Mouse (Mus musculus): ENCODE results near the gene Maml2.
A peak's percentile ranks its signal among the peaks of the same experiment; 100 is the strongest.

Maml2 gene

DNA sequence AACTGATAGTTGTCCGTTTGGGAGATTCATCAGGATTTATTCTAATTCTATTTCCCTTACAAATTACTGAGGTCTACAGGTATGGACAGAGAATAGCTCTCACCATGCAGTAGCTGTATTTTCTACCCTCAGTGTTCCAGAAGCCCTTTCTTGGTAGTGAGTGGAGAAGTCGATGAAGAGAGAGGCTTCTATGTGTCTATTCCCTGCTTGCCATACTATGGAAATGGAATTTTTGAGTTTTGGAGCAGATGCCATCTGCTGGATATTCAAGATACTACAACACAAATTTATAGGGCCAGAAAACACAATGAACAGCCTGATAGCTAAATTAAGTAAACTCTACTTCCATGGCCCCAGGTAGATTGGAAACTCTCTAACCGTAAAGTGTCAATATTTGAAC lies 355.2 kb downstream of the Maml2 start:
- peak; percentile 16 for DNase-seq (ENCODE audit: extremely low read depth, insufficient read length, low spot score)

DNA sequence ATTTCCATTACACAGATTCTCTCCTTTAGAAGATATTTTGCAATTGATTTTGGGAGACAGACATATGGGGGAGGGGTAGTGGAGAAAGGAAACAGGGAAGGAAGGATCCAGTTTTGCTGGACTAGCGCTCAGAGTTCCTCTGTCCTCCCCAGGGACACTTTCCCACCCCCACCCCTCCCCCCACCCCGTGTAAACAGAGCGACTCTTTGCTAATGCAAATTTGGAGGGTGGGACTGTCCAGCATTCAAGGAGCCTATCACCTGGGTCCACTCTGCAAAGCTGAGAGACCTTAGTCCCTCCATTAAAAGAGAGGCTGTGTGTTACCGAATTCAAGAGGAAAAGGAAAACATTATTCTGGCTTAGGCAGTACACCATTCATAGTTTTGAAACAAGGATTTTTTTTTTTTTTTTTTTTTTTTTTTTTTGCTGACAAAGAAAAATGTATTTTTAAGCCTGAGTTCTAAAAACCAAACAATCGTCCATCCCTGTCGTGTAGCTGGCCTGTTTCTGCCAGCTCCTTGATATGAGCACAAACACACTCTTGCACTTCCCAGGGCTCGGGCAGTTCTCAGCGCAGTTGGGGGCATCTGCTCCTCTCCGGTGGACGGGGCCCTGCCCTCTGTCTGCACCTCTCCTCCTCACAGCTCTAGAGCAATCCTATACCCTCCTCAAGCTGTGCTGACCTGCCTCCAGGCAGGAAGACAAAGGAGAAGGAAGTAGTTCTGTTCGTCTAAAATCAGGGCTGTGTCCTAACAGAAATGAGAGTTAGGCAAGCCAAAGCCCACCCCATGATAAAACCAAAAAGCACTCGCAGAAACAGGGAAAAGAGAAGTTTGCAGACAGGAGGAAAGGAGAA lies 364.2 kb downstream of the Maml2 start:
- DNase-seq (ENCODE audit: extremely low read depth, insufficient read length, low spot score), result peak; percentile 2

DNA sequence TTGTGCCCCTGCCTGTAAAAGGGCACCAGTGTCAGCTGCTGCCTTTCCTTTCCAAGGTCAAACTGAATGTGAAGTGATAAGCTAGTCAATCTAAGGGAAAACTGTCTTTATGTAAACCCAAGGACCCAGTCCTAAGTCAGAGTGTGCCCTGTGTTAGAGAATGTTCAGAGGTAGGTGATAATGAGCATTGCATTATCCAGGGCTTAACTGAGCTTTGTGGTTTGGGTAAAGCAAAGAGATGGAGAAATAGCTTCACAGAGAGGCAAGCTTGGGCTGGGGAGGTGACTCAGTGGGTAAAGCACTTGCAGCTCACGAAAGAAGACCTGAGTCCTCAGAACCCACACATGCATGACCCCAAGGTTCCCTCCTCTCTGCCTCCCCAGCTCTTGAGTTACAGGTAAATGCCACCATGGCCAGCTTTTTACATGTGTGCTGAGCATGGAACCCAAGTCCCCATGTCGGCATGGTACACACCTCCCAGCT lies 367.8 kb downstream of the Maml2 start:
- no peak for DNase-seq (ENCODE audit: extremely low read depth, insufficient read length, low spot score)

DNA sequence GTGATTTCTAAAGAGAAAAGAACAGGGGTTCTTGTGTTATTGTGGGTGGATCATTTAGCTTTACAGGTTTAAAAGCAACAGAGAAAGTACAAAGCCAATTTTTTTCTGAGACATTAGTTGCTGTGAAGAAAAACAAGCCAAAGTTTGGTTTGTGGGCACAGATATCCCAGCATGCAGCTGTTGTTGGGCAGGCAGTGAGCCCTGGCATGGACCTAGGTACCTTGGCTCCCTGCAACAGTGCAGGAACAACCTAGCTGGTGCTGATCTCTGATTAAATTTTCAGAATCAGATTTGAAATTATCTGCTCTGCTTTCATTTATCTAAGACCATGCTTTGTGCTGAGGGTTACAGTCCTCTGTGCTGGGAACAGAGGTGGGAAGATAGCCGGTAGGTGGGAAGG lies 370.2 kb downstream of the Maml2 start:
- no peak for DNase-seq (ENCODE audit: extremely low read depth, insufficient read length, low spot score)

DNA sequence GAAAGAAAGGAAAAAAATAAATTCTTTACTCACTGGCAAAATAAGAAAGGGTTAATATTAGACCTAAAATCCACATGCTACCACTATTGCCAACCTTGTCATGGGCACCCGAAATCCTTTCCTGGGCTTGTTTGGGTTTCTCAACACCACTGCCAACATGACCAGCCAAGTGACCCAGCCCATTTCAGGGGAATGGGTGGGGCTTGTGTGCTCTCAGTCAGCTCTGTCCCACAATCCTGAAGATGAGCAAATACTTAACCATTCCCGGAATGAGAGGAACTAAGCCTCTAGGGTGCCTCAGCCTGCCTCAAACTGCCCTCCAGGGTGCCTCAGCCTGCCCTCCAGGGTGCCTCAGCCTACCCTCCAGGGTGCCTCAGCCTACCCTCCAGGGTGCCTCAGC lies 371.0 kb downstream of the Maml2 start:
- DNase-seq (ENCODE audit: extremely low read depth, insufficient read length, low spot score), result peak; percentile 72

DNA sequence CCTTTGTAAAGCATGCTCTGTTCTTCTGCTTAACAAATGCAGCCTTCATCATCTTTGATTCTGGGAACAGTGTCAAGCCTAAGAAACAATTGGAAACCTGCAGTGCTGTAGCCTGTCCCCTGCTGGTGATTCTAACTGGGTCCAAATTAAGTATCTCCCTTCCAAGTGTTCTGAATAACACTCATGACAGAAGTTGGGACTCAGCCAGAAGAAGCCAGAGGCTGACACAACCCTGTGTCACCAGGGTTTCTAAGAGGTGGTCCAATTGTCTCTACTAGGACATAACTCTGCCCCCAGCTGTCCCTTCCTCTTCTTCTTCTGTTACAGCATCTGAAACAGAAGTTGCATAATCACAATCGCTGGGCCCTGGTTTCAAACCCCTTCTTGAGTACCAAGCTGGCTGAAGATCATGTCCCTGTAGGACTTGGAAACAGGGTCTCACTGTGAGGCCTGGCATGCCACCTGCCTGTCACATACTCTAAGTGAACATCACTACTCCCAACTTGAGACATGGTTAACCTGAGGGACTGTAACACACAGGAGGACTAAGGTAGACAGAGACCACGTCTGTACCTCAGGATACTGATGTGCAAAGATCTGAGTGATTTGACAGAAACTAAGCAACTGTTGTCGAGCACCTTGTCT lies 373.5 kb downstream of the Maml2 start:
- DNase-seq (ENCODE audit: extremely low read depth, insufficient read length, low spot score), result peak; percentile 11

DNA sequence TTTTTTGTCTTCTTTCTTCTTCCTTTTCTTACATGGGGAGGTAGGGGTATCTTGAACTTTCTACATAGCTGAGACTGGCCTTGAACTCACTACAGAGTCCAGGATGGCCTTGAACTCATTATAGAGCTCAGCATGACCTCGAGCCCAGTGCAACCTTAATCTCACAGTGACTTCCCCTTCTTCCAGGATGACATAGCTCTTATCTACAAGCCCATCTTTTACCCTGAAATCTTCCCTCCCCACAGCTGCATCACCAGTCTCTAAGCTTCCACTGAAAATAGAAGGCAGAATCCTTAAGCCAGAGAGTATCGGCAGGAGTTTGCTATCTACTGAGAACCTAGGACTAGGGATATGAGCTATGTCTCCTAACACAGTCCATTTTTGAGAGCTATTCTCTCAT lies 375.5 kb downstream of the Maml2 start:
- DNase-seq (ENCODE audit: extremely low read depth, insufficient read length, low spot score), result no peak

DNA sequence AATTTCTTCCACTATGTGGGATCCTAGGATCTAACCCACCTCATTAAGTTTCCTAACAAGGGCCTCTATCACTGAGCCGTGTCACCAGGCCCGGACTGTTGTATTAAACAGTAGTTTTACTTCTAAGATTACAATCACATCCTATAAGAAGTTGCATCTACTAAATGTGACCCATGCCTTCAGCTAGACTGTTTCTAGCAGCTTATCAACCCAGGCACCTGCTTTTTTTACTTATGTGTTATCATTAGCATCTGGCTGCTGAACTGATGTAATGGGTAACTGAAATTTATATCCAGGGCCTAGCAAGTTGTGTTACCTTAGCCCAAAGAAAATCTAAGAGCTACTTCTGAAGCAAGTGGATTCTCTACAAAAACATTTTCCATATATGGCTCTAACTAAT lies 380.3 kb downstream of the Maml2 start:
- DNase-seq (ENCODE audit: extremely low read depth, insufficient read length, low spot score), result no peak

DNA sequence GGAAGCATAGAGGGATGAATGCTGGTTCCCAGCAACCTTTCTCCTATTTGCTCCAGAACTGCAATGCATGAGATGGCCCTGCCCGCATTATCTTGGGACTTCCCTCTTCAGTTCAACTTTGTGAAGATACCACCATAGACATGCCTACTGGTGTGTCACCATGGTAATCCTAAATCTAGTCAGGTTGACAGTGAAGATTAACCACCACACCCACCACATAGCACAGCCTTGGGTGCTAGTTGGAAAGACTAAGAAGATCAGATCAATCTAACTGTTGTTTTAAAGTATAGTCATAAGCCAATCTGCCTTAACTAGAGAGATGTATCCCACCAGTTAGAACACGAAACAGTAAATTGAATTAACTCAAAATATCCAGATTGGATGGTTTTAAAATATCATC lies 381.9 kb downstream of the Maml2 start:
- no peak for DNase-seq (ENCODE audit: extremely low read depth, insufficient read length, low spot score)

DNA sequence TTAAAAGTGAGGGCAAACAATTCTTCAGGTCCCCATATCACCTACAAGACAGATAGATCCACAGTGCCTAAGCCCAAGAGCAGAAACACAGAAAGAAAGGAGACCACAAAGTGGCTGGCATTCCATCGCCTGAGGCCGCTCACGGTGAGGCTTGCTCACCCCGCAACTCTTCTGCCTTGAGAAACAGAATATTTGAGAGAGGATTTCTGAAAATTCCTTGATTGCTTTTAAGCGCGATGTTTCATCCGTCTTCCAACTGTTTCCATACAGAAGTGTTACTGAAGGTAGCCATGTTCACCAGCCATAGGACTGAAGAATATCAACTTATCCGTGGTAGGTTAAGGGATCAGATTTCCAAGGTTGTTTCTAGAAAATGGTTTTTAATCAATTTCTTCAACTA lies 383.4 kb downstream of the Maml2 start:
- no peak for DNase-seq (ENCODE audit: extremely low read depth, insufficient read length, low spot score)

DNA sequence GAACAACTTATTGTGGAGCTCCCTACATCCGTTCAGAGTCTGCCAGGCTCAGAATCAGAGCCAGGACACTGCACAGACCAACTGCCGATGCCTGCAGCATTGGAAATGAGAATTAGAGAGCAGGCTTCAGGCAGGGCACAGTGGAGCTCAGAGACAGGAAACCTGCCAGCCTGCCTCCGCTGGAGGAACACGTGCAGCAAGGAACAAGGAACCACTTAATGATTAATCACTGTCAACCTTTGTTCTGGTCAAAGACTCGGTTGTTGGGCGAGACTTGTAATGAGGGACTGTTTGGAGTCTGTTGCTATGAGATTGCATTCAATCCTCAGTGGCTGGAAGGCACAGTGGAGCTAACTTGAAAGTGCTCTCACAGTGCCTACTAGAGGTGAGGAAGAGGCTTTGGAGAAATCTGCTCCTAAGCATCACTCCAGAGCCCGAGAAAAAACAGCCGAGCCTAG lies 383.9 kb downstream of the Maml2 start:
- no peak for DNase-seq (ENCODE audit: extremely low read depth, insufficient read length, low spot score)

DNA sequence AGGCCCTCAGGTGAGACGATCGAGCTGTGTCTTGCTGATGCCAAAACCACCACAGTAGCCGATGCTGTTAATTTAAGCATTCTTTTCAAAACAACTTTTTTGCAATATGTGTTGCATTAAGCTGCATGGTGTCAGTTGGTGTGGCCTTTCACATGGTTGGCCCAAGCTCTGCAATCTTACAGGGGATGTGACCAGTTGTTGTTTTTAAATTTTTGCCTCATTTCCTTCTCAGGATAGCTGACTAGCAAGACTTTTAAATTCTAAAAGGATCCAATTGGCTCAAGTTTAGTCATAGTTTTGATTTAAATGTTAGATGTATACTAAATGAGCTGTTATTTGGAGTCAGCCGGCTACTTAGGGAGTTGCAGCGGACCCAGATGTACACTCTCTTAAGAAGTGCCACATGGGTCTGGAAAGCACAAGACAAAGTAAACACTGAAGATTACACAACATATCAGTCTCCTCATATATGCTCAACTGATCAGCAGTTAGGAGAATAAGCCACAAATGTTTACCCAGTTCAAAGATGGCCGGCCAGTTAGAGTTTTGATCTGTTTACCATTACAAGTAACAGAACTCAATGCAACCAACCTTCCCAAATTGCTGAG lies 386.7 kb downstream of the Maml2 start:
- no peak for DNase-seq (ENCODE audit: extremely low read depth, insufficient read length, low spot score)

DNA sequence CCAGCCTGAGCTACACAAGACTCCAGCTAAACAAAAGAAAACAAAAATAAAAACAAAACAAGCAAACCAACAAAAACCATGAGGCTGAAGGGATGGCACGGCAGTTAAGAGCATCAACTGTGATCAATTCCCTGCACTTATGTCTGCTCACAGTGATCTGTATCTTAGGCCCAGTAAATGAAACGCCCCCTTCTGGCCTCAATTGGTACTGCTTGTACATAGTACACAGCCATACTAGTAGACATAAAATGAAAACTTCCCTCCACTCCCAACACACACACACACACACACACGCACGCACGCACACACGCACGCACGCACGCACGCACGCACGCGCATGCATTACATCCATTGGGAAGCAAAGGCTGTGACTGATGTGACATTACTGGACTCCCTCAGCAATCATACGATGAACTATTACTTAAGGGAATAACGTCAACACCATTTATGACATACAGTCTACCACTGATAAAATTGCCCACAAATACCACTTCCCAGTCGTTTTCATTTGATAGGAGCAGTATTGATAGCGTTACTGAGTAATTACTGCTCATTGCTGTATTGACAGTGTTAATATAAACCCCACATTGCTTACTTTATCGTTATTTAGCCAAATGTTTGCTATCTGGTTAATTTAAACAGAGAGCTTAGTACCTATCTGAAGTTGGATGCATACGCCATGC lies 389.4 kb downstream of the Maml2 start:
- no peak for DNase-seq (ENCODE audit: extremely low read depth, insufficient read length, low spot score)

DNA sequence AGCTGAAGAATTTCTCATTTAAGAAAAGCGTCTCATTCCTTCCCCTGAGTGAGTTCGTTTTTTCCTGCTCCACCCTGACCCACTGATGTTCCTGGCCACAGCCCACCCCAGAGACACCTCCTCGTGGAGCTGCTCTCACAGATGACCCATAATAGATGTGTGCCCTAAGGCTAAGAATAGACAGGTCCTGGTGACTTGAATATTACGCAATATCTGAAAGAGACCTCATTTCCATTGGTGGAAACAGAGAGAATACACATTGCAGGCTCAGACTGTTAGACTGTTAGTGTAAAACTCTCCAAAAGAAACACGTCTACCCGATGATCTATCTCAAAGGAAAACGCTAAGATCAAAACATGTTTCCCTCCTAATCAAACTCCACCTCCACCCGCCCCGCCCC lies 391.2 kb downstream of the Maml2 start:
- DNase-seq (ENCODE audit: extremely low read depth, insufficient read length, low spot score), result no peak

DNA sequence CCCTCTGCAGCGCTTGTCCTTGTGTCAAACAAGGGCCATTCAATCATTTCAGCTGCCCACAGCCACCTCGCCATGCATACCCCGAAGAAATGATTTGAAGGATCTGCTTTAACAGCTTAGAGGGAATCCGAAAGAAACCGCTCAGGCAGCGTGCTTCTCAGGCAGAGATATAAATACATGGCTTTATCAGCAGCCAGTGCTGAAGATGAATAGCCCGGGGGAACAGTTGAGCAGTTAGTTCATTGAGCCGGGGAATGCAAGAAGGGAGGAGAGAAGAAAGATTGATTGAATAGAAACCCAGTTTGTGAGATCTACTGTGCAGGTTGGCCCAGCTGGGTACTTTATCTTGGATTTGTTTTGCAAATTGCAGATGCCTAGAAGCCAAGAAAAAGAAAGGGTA lies 392.6 kb downstream of the Maml2 start:
- DNase-seq (ENCODE audit: extremely low read depth, insufficient read length, low spot score), result no peak

DNA sequence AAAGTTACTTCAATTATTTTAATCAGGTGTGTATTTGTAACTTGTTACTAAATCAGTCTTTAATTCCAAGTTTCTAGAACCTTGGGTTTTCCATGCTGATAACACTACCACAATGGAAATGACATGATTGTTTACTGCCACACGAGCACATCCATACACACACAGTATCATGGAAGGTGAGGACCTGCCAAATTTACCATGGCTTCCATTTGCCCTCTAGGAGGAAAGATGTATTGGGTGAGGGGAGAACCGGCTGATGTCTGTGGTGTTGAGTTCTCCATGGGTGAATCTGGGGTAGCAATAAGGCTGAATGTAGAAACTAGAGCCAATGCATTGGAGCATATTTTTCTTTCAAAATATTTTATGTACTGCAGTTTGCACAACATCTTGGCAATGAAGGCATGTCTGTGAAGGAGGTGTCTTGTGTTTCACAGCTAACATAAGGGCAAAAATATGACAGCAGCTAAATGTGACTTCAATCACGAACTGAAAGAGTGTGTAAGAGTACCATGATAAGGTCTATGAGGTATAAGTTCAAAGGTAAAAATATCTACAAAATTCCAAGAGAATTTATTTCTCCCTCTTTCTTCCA lies 396.0 kb downstream of the Maml2 start:
- no peak for DNase-seq (ENCODE audit: extremely low read depth, insufficient read length, low spot score)

DNA sequence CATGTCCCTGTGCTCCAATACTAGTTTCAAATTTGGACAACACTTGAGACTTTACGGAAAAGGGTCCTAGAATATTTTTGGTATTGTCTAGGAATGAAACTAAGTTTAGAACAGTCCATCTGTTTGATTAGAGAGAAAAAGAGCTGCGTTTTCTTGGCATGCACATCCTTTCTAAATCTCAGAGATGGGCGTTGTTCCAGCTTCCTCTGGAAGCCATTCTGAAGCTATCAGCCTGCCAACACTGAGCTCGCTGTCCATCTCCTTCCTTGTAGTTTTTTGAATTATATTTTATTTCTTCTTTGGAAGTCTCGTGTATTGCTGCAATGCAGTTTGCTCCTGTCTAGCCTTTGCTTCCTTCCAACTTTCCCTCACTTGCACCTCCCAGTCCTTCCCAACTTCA lies 396.5 kb downstream of the Maml2 start:
- DNase-seq (ENCODE audit: extremely low read depth, insufficient read length, low spot score), result no peak

DNA sequence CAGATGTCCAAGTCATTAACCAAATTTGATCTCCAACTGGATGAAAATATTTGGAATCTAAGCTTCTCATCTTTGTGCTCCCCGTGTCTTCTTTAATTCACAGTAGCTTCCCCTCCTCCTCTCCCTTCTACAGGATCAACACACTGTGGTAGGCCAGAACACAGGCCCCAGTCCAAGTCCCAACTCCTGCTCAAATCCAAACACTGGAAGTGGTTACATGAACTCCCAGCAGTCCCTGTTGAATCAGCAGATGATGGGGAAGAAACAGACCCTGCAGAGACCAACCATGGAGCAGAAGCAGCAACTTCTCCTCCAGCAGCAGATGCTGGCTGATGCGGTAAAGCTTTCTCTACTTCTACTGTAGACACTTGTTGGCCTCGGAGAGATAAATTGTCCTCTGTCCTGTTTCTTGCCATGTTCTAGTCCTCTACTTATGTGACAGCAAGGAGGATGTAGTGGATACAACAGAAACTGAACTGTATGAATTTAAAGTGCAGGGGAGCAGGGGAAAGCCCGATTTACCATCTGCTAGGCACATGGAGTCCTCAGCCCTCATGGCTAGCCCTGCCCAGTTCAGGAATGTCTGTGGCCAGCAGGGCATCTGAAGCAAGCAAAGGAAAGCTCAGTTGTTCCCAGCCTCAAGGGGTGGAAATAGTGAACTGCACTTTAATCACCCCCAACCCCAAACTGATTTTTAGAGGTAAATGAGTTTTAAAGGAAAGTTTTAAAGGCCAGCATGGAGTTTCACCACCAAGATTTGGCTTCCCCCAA lies 399.5 kb downstream of the Maml2 start:
- peak; percentile 44 for DNase-seq (ENCODE audit: extremely low read depth, insufficient read length, low spot score)

DNA sequence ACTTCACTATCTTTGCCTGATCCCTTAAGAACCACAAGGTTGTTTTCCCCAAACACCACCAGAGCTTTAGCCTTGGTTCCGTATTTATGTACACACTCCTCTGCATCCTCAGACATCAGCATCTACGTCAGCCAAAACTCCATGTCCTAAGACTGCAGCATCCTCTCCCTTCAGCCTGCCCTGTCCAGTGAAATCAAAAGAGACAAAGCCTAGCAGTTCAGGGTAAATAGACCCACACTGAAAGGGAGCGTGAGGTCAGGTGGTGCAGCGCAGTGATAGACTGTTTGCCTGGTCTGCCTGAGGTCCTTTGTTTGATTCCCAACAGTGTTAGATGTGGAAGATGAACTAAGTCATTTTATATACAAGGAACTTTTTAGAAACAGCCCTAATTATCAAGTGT lies 400.1 kb downstream of the Maml2 start:
- no peak for DNase-seq (ENCODE audit: extremely low read depth, insufficient read length, low spot score)
